Mouse (Mus musculus) neural tube, embryonic 11.5 days (tissue): ENCODE measurements around the gene Nwd2. TPM values are rescaled to one million over a fixed set of nuclear protein-coding genes. Genes with fewer than 3 reads are reported as not detected.

Experiments used
- ATAC-seq: fragments of 200-750 bp; cut with Nextera tagmentation; 2 replicates; pipeline ENCODE4 v1.8.0; 2017; ENCODE audit warnings: moderate number of reproducible peaks, mild to moderate bottlenecking, moderate TSS enrichment, moderate library complexity; ENCODE audit not compliant: insufficient read depth, low FRiP score, low TSS enrichment
- DNase-seq: peaks from one replicate; pipeline ENCODE4 v3.0.0-alpha.2; 2015; ENCODE audit warnings: low spot score
- H3K27ac ChIP-seq: fragments of 300-500 bp; sonication (generic); 2 replicates; pipeline ENCODE4 v1.5.1; 2014; ENCODE audit warnings: low read depth, mild to moderate bottlenecking, low read length
- H3K27me3 ChIP-seq: fragments of 300-500 bp; sonication (generic); 2 replicates; pipeline ENCODE4 v1.6.1; 2014; ENCODE audit warnings: mild to moderate bottlenecking, low read length, mixed read lengths; ENCODE audit not compliant: control insufficient read depth, insufficient read depth
- H3K36me3 ChIP-seq: fragments of 300-500 bp; sonication (generic); 2 replicates; pipeline ENCODE4 v1.6.1; 2014; ENCODE audit warnings: mild to moderate bottlenecking, low read length, moderate library complexity, mixed read lengths; ENCODE audit not compliant: control insufficient read depth, insufficient read depth
- H3K4me1 ChIP-seq: fragments of 300-500 bp; sonication (generic); 2 replicates; pipeline ENCODE4 v1.6.1; 2014; ENCODE audit warnings: low read length, mixed read lengths; ENCODE audit not compliant: control insufficient read depth, insufficient read depth
- H3K4me2 ChIP-seq: fragments of 300-500 bp; sonication (generic); 2 replicates; pipeline ENCODE4 v1.6.1; 2014; ENCODE audit warnings: low read depth, mild to moderate bottlenecking, moderate library complexity
- H3K4me3 ChIP-seq: fragments of 300-500 bp; sonication (generic); 2 replicates; pipeline ENCODE4 v1.5.1; 2014; ENCODE audit warnings: low read depth, low read length
- H3K9ac ChIP-seq: fragments of 300-500 bp; sonication (generic); 2 replicates; pipeline ENCODE4 v1.6.1; 2014; ENCODE audit warnings: mild to moderate bottlenecking, low read length
- H3K9me3 ChIP-seq: fragments of 300-500 bp; sonication (generic); 2 replicates; pipeline ENCODE4 v1.6.1; 2016; ENCODE audit warnings: low read length; ENCODE audit not compliant: control insufficient read depth
- WGBS: fragments of 180-500 bp; shearing (Covaris S2); extraction: QIAGEN DNeasy Blood & Tissue Kit; methylation state at CpG from one replicate; pipeline ENCODE4 v1.1.7; 2014; 5-methylcytosine and 5-hydroxymethylcytosine counted together
- polyA plus RNA-seq: library from polyadenylated mRNA; unstranded; fragments of >200 nt; fragmentation: Nextera tagmentation; extraction: Ambion mirVana; gene quantifications from 2 replicates; pipeline ENCODE4 v1.2.1, GENCODE M21; 2014

Nwd2 gene
- polyA plus RNA-seq, 1 experiment from 2014 or later: 5.6 TPM

DNA sequence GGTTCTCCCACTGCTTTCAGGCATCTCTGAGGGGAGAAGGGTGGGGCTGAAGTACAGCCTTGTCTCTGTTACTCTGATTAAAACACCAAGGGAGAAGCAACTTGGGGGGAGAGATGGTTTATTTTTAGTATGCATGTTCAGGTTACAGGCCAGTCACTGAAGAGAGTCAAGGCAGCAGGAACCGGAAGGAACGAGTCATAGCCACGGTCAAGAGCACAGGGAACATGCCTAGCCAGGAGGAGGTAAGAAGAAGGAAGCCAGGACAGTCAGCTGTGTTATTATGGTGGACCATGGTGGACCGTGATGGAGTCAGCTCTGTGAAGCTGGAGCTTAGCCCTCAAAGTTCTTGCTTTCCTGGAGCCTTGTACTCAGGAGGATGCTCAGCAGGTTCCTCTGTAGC, 119.3 kb downstream of the Nwd2 start:
- H3K36me3 ChIP-seq: no peaks in the 10 kb centered on the region
- H3K4me3 ChIP-seq: no peak overlapping the region
- H3K9ac ChIP-seq: no peak overlapping the region
- ATAC-seq: no peak
- no peak overlapping the region for H3K27ac ChIP-seq
- WGBS: 84% methylated on average over 4 of the region's 4 CpGs
- H3K4me1 ChIP-seq: no peaks in the 10 kb centered on the region
- no peak overlapping the region for H3K4me2 ChIP-seq
- no peak for DNase-seq
- no peaks in the 10 kb centered on the region for H3K27me3 ChIP-seq
- H3K9me3 ChIP-seq: no peaks in the 10 kb centered on the region

DNA sequence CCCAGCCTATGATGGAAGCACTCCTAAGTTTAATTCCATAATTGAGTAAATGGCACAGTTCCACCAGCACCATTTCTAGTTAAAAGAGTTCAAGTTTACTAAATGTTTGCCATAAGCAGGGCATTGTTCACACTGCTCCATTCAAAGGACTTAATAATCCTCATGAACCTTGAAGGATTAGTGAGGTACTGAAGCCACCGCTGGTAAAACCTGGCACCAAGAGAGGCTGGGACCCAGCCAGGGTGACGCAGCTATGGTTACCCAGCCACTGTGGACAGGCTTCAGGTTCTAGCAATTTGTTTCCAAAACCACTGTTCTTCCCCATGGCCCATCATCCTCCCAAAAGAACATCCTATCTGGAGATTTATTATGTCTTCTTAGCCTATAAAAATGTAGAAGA, 124.1 kb downstream of the Nwd2 start:
- H3K4me2 ChIP-seq: no peak overlapping the region
- no peaks in the 10 kb centered on the region for H3K9me3 ChIP-seq
- DNase-seq: no peak
- H3K4me1 ChIP-seq: no peaks in the 10 kb centered on the region
- no peaks in the 10 kb centered on the region for H3K36me3 ChIP-seq
- no peaks in the 10 kb centered on the region for H3K27me3 ChIP-seq
- no peak overlapping the region for H3K4me3 ChIP-seq
- no peak overlapping the region for H3K9ac ChIP-seq
- no peak for ATAC-seq
- 92% methylated on average over 2 of the region's 2 CpGs for WGBS
- H3K27ac ChIP-seq: no peak overlapping the region

DNA sequence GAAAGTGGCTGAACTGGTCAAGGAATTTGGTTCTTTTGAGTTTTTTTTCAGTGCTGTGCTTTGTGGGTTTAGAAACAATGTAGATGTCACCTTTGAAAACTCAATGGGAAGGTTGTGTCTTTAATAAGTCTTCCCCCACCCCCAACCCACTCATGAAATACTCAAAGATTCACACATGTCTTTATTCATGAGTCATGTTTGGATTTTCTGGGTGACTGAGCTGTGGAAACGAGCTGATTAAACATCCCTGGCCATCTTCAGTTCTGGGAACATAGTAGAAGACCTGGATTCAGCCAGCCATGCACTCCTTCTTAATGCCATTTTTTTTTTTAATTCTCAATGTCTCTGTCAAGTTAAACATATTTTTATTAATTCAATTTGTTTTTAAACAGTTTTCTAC, 124.7 kb downstream of the Nwd2 start:
- Histone ChIP-seq H3K9ac (no peak overlapping the region), H3K36me3 (no peaks in the 10 kb centered on the region), H3K4me3 (no peak overlapping the region), H3K4me2 (no peak overlapping the region), H3K9me3 (no peaks in the 10 kb centered on the region), H3K27ac (no peak overlapping the region), H3K4me1 (no peaks in the 10 kb centered on the region), H3K27me3 (no peaks in the 10 kb centered on the region)
- no peak for ATAC-seq
- whole genome bisulfite sequencing: 82% methylated on average over 1 of the region's 1 CpGs
- no peak for DNase-seq

DNA sequence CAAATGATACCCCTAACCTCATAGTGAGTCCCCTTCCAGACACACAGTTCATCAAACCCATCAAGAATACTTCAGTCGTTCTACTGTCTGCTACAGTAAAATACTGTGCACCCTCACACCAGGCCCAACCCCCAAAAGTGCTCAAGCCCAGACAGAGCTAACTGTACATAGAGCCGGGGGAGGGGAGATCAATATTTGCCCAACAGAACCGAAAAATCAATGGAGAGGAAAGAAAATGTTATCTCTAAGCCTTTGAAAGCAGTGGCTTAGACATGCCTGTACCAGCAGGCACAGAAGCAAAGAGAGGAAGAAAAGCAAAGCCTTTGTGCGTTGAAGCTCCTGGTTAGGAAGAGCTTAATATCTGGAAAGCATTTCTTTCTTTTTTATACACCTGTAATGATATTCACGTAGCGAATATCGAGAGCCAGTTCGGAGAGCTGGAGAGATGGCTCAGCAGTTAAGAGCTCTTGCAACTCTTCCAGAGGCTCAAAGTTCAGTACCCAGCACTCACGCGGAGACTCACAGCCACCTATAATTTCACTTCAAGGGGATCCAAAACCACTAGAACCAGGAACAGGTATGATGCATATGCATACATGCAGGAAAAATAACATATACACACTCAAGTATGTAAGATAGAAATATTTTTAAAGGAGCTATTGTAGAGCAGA, 139.4 kb downstream of the Nwd2 start:
- H3K27me3 ChIP-seq: no peaks in the 10 kb centered on the region
- H3K9me3 ChIP-seq: no peaks in the 10 kb centered on the region
- H3K36me3 ChIP-seq: no peaks in the 10 kb centered on the region
- H3K9ac ChIP-seq: no peak overlapping the region
- no peaks in the 10 kb centered on the region for H3K4me1 ChIP-seq
- no peak overlapping the region for H3K4me3 ChIP-seq
- no peak overlapping the region for H3K4me2 ChIP-seq
- WGBS: 87% methylated on average over 10 of the region's 10 CpGs
- ATAC-seq (no peak), DNase-seq (no peak)
- H3K27ac ChIP-seq: no peak overlapping the region

DNA sequence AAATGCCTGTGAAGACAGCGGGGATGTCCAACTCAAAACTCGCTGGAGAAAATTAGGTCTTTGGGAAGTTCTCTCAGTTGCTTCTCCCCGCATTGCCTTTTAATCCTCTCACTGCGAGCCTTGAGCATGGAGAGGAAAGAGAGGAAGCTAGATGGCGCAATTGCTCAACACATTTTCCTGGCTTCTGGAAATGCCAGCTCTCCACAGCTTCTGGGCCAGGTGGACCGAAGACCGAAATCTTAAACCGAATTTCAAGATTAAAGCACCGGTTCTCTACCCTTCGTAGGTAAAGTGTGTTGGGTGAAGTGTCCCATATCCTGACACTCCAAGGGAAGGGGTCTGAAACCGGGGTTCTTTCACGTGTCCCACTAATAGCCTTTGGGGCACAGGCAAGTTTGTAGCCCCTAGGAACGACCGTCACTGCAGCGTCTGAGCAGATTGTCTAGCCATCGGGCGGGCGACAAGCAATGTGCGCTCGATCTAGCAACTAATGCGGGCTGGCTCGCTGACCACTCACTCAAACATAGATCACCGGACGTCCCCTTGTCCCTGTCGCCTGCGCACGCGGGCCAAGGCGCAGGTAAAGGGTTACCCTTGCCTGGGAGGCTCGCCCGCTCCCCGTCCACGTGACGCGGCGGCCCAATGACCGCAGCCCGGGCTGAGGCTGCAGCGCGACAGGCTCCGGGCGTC, 163.1 kb downstream of the Nwd2 start, which contains the start of gene 0610040J01Rik:
TSS of gene 0610040J01Rik (plus strand) at position 545 of the 690 bp plus-strand sequence.
- H3K27me3 ChIP-seq: 0 out of 2 replicates have a peak, but pooled peaks cover 5% of the 10 kb centered on the region
- H3K9ac ChIP-seq: peak within 1 kb of the TSS; percentile 51
- H3K4me2 ChIP-seq: peak within 1 kb of the TSS; percentile 92
- H3K9me3 ChIP-seq: no peaks in the 10 kb centered on the region
- DNase-seq (peak; percentile 73), ATAC-seq (peak; percentile 89)
- H3K27ac ChIP-seq: no peak within 1 kb of the TSS
- 3% methylated on average over 42 of the region's 42 CpGs for WGBS
- H3K36me3 ChIP-seq: no peaks in the 10 kb centered on the region
- no peaks in the 10 kb centered on the region for H3K4me1 ChIP-seq
- H3K4me3 ChIP-seq: peak within 1 kb of the TSS; percentile 48

DNA sequence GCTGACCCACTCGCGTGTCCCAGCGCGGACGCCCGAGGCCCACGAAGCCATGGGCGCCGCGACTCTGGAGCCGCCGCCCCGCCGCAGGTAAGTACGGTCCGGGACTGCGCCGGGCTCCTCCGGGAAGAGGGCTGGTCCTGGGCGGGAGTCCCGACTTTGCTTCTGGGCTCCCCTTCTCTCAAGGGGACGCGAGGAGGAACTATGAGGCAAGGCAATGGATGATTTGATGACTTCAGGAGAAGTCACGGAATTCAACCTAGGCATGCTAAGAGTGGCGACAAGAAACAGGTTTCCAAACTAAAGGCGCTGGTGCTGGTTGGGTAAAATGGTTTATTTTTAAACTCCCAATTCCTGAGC, 163.6 kb downstream of the Nwd2 start:
- Histone ChIP-seq H3K9ac (peak overlapping the region; percentile 51), H3K4me3 (peak overlapping the region; percentile 48)
- 1% methylated on average over 26 of the region's 26 CpGs for WGBS

DNA sequence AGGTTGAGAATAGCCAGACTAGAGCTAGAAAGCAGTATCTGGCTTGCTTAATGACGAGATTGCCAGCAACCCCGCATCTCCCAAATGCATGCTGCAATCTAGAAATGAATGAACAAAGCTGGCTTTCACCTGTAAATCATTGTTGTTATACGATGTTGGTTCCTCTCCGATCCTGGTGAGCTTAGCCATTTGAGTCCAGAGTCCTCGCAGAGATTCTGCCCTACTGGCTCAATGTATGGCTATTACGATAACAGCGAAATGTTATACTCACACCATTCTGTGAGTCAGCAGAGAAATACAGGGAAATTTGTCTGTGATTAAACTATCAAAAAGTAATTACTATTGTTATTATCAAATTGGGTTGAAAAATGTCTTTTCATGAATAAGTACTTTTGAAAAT, 167.7 kb downstream of the Nwd2 start:
- WGBS: 90% methylated on average over 7 of the region's 7 CpGs
- H3K4me1 ChIP-seq: no peaks in the 10 kb centered on the region
- no peak for ATAC-seq
- H3K4me3 ChIP-seq: no peak overlapping the region
- no peak overlapping the region for H3K9ac ChIP-seq
- DNase-seq: no peak
- no peaks in the 10 kb centered on the region for H3K36me3 ChIP-seq
- H3K27ac ChIP-seq: no peak overlapping the region
- no peak overlapping the region for H3K4me2 ChIP-seq
- no peaks in the 10 kb centered on the region for H3K9me3 ChIP-seq
- 0 out of 2 replicates have a peak, but pooled peaks cover 5% of the 10 kb centered on the region for H3K27me3 ChIP-seq

More for the DNA sequence above, 163.6 kb downstream of the Nwd2 start:
- Histone ChIP-seq H3K9me3 (no peaks in the 10 kb centered on the region), H3K4me1 (no peaks in the 10 kb centered on the region), H3K4me2 (peak overlapping the region; percentile 92), H3K27me3 (0 out of 2 replicates have a peak, but pooled peaks cover 5% of the 10 kb centered on the region), H3K36me3 (no peaks in the 10 kb centered on the region), H3K27ac (no peak overlapping the region)
- DNase-seq (no peak), ATAC-seq (no peak)

DNA sequence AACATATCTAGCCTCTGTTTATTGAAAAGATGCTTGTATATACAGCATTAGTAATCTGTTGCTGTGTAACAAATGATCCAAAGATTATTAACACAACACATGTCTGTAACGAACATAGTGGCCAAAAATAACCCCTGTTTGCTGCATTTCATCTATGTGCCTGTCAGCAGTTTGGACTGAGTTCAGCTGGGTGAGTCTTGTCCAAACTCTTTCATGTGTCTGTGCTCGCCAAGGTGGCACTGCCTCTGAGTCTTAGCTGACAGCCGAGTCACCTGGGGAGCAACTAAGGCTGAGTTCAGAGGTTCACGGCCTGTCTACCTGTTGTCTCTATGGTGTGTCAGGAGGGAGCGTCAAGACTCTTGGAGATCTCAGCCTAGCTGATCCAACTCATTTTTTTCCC, 168.4 kb downstream of the Nwd2 start:
- Histone ChIP-seq H3K4me3 (no peak overlapping the region), H3K4me1 (no peaks in the 10 kb centered on the region), H3K9me3 (no peaks in the 10 kb centered on the region), H3K9ac (no peak overlapping the region), H3K27ac (no peak overlapping the region), H3K36me3 (no peaks in the 10 kb centered on the region), H3K4me2 (no peak overlapping the region), H3K27me3 (0 out of 2 replicates have a peak, but pooled peaks cover 5% of the 10 kb centered on the region)
- 90% methylated on average over 5 of the region's 5 CpGs for WGBS
- no peak for ATAC-seq
- no peak for DNase-seq

DNA sequence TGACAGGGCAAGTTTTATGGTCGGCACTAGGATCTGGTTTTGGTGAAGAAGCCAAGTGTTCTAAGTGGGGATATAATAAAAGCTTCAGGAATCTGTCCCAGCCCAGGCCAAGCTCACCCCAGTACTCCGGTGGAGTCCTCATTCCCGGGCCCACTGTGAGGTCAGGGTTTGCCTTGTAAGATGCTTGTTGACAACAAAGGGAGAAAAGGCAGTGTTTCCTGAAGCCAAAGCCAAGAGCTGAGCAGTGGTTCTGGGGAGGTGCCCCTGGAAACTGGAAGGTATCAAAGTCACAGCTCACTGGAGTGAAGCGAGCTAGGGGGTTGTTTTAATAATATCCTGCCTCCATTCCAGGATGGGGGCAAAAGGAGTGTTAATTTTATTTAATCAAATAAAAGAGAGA, 170.1 kb downstream of the Nwd2 start:
- Histone ChIP-seq H3K4me2 (no peak overlapping the region), H3K27ac (no peak overlapping the region), H3K4me3 (no peak overlapping the region), H3K36me3 (no peaks in the 10 kb centered on the region), H3K9me3 (no peaks in the 10 kb centered on the region), H3K9ac (no peak overlapping the region), H3K27me3 (no peaks in the 10 kb centered on the region), H3K4me1 (no peaks in the 10 kb centered on the region)
- 54% methylated on average over 4 of the region's 4 CpGs for WGBS
- DNase-seq (no peak), ATAC-seq (no peak)
